Mouse (Mus musculus) CH12.LX (cell line): Measurements from ENCODE around the gene Tnfrsf4.

Experiments
- BHLHE40 ChIP-seq: IDR thresholded peaks from 2 replicates; pipeline ENCODE4 v1.6.1; 2011; ENCODE audit warnings: mild to moderate bottlenecking, low read depth, low read length, improper control_type of control experiment
- CTCF ChIP-seq, 2 experiments: IDR thresholded peaks in 1 of 2; conservative IDR thresholded peaks in 1 of 2; 2 replicates each; pipeline ENCODE4 v1.5.1; 2011 to 2012; ENCODE audit warnings: low read depth in 2 of 2, low read length in 2 of 2, improper control_type of control experiment in 1 of 2, inconsistent platforms in 1 of 2, mild to moderate bottlenecking in 1 of 2, moderate library complexity in 1 of 2
- ELF1 ChIP-seq: IDR thresholded peaks from 2 replicates; pipeline ENCODE4 v1.6.1; 2014; ENCODE audit warnings: low read depth, mild to moderate bottlenecking, inconsistent platforms, low read length, improper control_type of control experiment
- MAFK ChIP-seq: IDR thresholded peaks from 2 replicates; pipeline ENCODE4 v1.6.1; 2011; ENCODE audit warnings: low read length, improper control_type of control experiment; ENCODE audit not compliant: insufficient replicate concordance
- POLR2AphosphoS2 ChIP-seq: IDR thresholded peaks from 2 replicates; pipeline ENCODE4 v1.6.1; 2011; ENCODE audit warnings: low read depth, low read length, improper control_type of control experiment
- ZKSCAN1 ChIP-seq: IDR thresholded peaks from 2 replicates; pipeline ENCODE4 v1.6.1; 2012; ENCODE audit warnings: low read depth, inconsistent platforms, low read length, improper control_type of control experiment, borderline replicate concordance

DNA sequence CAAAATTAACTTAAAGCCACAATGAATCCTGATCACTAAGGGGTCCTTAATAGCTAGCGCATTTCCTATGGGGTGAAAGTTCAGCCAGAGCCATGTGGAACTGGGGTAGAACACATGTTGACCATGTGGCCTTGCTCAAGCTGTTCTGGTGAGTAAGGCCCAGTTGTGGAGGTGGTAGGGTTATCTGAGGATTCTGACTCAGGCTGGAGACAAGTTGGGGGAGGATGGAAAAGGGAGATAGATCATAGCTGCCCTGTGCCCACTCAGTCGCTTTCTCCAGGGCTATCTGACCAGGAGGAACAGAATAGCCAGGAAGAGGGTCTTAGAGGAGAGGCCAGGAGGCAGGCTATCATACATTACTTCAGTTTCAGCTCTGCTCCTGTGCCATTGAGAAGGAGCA is 793 bp downstream of the Tnfrsf4 start:
- TF ChIP-seq CTCF (conservative IDR thresholded peaks at IDR 0.05 in 1 of 2, IDR thresholded peaks at IDR 0.05 in 1 of 2; ENCODE audit: low read depth in 2 of 2, low read length in 2 of 2) = no peak
- TF ChIP-seq ELF1 = no peak
- TF ChIP-seq MAFK = no peak
- no peak; the same call in 1 of the 2 replicates for TF ChIP-seq POLR2AphosphoS2
- TF ChIP-seq BHLHE40 = no peak
- no peak for TF ChIP-seq ZKSCAN1
